Mouse (Mus musculus) hindbrain, embryonic 12.5 days (tissue): ENCODE measurements around the gene Vdac2. TPM values are rescaled to one million over a fixed set of nuclear protein-coding genes. Genes with fewer than 3 reads are reported as not detected.

Experiments used
- ATAC-seq: fragments of 200-750 bp; cut with Nextera tagmentation; 2 replicates; pipeline ENCODE4 v1.8.0; 2017; ENCODE audit warnings: moderate TSS enrichment; ENCODE audit not compliant: low FRiP score
- H3K27ac ChIP-seq: fragments of 300-500 bp; sonication (generic); 2 replicates; pipeline ENCODE4 v1.5.1; 2016; ENCODE audit warnings: mild to moderate bottlenecking
- H3K27me3 ChIP-seq: fragments of 300-500 bp; sonication (generic); 2 replicates; pipeline ENCODE4 v1.6.1; 2016; ENCODE audit warnings: mild to moderate bottlenecking
- H3K36me3 ChIP-seq: fragments of 300-500 bp; sonication (generic); 2 replicates; pipeline ENCODE4 v1.6.1; 2016; ENCODE audit warnings: mild to moderate bottlenecking
- H3K4me1 ChIP-seq: fragments of 300-500 bp; sonication (generic); 2 replicates; pipeline ENCODE4 v1.6.1; 2016
- H3K4me2 ChIP-seq: fragments of 300-500 bp; sonication (generic); replicated peaks from 2 replicates; pipeline ENCODE4 v1.6.1; 2016; ENCODE audit warnings: mild to moderate bottlenecking
- H3K4me3 ChIP-seq: fragments of 300-500 bp; sonication (generic); 2 replicates; pipeline ENCODE4 v1.5.1; 2016; ENCODE audit warnings: mild to moderate bottlenecking
- H3K9ac ChIP-seq: fragments of 300-500 bp; sonication (generic); 2 replicates; pipeline ENCODE4 v1.6.1; 2016; ENCODE audit warnings: mild to moderate bottlenecking, moderate library complexity
- H3K9me3 ChIP-seq: fragments of 300-500 bp; sonication (generic); replicated peaks from 2 replicates; pipeline ENCODE4 v1.6.1; 2016; ENCODE audit warnings: mild to moderate bottlenecking
- WGBS: fragments of 180-500 bp; shearing (Covaris S2); methylation state at CpG from one replicate; pipeline ENCODE4 v1.1.7; 2016; 5-methylcytosine and 5-hydroxymethylcytosine counted together
- polyA plus RNA-seq: library from polyadenylated mRNA; unstranded; fragments of >200 nt; fragmentation: Nextera tagmentation; extraction: Ambion mirVana; gene quantifications from 2 replicates; pipeline ENCODE4 v1.2.1, GENCODE M21; 2016

The Vdac2 gene
- polyA plus RNA-seq, 1 experiment from 2014 or later = 257 TPM

DNA sequence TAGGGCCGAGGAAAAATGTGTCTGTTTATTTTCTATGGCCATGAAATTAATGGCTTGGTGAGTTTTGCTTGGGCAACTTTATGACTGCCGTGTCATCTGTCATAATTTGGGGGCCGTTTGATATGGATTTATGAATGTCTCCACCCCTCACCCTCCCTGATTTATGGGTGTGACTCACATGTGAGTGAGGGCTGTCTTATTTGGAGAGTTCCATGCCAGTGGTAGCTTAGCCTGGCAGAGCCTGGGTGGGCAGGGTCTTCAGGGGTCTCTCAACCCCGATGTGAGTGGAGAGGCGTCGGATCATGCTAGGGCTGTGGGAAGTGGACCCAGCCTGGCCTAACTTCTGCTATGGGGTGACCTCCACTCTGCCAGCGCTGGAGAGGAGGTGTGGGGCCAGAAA, 41.8 kb downstream of the Vdac2 start:
- H3K36me3 ChIP-seq = no peaks in the 10 kb centered on the region
- no peak overlapping the region for H3K27ac ChIP-seq

GRCm38 (mm10) chr14:21890430-21890829, 65.4 kb downstream of the Vdac2 start:
- Histone ChIP-seq H3K9me3 (no peaks in the 10 kb centered on the region), H3K27ac (no peak overlapping the region), H3K4me2 (no peak overlapping the region), H3K4me1 (peaks cover 17% of the 10 kb centered on the region), H3K9ac (no peak overlapping the region), H3K4me3 (no peak overlapping the region), H3K27me3 (0 out of 2 replicates have a peak, but pooled peaks cover 3% of the 10 kb centered on the region), H3K36me3 (no peaks in the 10 kb centered on the region)
- no peak for ATAC-seq
- WGBS = 76% methylated on average over 2 of the region's 2 CpGs

More for the DNA sequence above, 41.8 kb downstream of the Vdac2 start:
- no peak overlapping the region for H3K4me3 ChIP-seq
- H3K27me3 ChIP-seq = no peaks in the 10 kb centered on the region
- no peaks in the 10 kb centered on the region for H3K4me1 ChIP-seq
- WGBS = 72% methylated on average over 7 of the region's 7 CpGs
- H3K4me2 ChIP-seq = no peak overlapping the region
- no peak overlapping the region for H3K9ac ChIP-seq
- no peaks in the 10 kb centered on the region for H3K9me3 ChIP-seq
- ATAC-seq = no peak

DNA sequence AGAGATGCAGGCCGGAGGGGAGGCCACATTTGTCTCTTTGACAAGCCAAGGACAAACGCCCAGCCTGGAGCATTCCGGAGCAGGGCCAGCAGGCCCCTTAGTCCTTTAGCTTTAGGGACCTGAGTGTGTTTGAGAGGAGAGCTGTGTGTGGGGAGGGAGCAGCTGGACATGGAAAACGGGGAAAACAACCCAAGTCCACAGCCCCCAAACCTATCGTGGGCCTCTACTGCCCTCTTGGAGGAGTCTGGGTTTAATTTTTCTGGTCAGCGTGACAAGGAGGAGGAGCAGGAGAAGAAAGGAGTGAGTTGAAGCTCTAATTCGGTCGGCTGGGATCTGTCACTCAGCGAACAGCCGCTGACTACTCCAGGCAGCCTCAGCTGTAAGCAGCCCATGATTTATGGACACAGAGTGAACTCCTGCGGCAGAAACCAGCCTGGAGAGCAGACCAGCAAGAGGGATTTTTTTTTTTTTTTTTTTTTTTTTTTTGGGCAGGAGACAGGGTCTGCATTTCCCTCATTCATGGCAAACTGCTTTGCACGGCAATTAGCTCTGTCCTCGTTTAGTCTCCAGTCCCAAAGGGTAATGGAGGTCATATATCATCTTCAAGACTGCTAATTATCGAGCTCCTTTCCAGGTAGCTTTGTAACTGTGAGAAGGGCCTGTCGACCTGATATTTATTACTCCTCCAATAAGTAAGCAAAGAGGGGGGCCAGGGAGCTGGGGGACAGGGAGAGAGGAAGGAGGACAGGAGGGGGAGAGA, 66.7 kb downstream of the Vdac2 start:
- 9% methylated on average over 15 of the region's 15 CpGs for WGBS
- peak overlapping the region; percentile 80 for H3K27ac ChIP-seq
- H3K9ac ChIP-seq = 0 out of 2 replicates have a peak overlapping the region, but pooled peaks have one; percentile 32
- no peaks in the 10 kb centered on the region for H3K36me3 ChIP-seq
- ATAC-seq = peak; percentile 93
- no peak overlapping the region for H3K4me3 ChIP-seq
- H3K4me2 ChIP-seq = peak overlapping the region; percentile 33
- H3K27me3 ChIP-seq = 0 out of 2 replicates have a peak, but pooled peaks cover 3% of the 10 kb centered on the region
- no peaks in the 10 kb centered on the region for H3K9me3 ChIP-seq
- peaks cover 17% of the 10 kb centered on the region for H3K4me1 ChIP-seq

DNA sequence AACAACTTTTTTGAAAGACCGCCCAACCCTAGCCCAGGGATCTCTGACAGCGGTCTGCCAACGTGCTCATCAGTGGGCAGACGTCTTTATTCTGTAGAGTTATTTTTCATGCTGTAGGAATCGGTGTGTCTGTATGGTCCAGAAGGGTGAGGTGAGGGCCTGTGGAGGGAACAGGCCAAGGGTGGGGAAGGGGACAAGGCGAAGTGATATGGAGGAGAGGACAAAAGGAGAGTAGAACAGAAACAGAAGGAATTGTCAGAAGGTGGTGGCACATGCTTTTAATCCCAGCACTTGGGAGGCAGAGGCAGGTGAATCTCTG, 67.3 kb downstream of the Vdac2 start:
- Histone ChIP-seq H3K4me1 (peaks cover 17% of the 10 kb centered on the region), H3K27ac (peak overlapping the region; percentile 17), H3K9me3 (no peaks in the 10 kb centered on the region), H3K4me3 (no peak overlapping the region), H3K4me2 (no peak overlapping the region), H3K27me3 (0 out of 2 replicates have a peak, but pooled peaks cover 3% of the 10 kb centered on the region), H3K36me3 (no peaks in the 10 kb centered on the region), H3K9ac (no peak overlapping the region)
- no peak for ATAC-seq
- WGBS = 42% methylated on average over 6 of the region's 6 CpGs

Other genes with a start within 250 kb of the Vdac2 start
- gene Dupd1, start 110.7 kb upstream of the Vdac2 start, polyA plus RNA-seq = 0.25 and 0.31 TPM in 2 replicates
- gene Samd8, start 74.7 kb upstream of the Vdac2 start, polyA plus RNA-seq = 15.9 and 19.0 TPM in 2 replicates
- 0.43 TPM in 1 of 2 replicates, not detected in the other for gene Dusp13, start 74.1 kb upstream of the Vdac2 start, polyA plus RNA-seq
- gene Comtd1, start 23.7 kb downstream of the Vdac2 start, polyA plus RNA-seq = 18.2 and 22.3 TPM in 2 replicates
- 39.0 and 45.6 TPM in 2 replicates for gene Zfp503, start 164.4 kb downstream of the Vdac2 start, polyA plus RNA-seq
- 0.53 and 0.83 TPM in 2 replicates for gene Lrmda, start 194.5 kb downstream of the Vdac2 start, polyA plus RNA-seq